ENCODE assay signal across 1 mouse cellular context in the genomic region with DNA sequence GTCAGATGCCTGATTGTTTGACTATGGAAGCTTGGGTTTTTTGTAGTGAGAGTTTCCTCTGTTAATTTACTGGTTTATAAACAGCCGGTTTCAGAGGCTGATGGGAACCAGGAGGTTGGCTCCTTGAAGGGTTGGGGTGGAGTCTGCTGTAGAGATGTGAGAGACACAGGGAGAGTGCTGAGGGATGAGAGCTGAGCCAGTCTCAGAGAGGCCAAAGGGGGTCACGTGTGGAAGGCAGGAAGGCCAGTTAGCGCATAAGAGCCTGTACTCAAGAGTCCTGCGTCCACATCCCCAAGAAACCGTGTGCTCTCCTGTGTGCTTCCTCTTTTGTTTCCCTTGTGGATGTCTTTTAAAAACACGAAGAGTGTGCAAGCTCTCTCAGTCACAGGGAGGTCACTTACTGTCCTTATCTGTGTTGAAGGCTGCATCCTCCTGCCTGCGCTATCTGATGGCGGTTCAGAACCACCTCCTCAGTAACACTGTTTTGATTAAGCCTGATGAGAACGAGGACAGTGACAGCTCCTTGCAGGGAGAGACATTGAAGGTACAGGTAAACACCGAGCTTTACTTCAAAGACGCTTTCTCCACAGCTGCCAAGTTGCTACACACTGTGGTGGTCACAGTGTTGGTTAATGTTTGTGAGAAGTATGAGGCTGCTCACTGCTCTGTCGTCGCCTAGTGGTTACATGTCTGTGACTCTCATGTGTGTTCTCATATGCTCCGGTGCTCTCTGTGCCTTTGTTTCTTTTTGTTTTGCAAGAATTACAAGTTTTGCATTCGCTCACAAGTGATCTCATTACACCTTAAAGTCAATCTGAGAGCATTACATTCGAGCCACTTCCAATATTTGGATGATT.
A peak's percentile ranks its signal among the peaks of the same experiment; 100 is the strongest.
TF ChIP-seq lines count a peak whose summit lies in the region.

No protein-coding gene starts in this region.

TF ChIP-seq in MEL, 35 proteins besides CTCF, POLR2A, EP300 and RAD21 (continued from another document):
- TF ChIP-seq JUND (IDR thresholded peaks at IDR 0.05; ENCODE audit: low read depth, low read length) (no peak), MYC (IDR thresholded peaks at IDR 0.05; ENCODE audit: low read depth, low read length) (peak; percentile 73), MAZ (IDR thresholded peaks at IDR 0.05; ENCODE audit: low read depth, low read length) (no peak), E2F4 (IDR thresholded peaks at IDR 0.05; ENCODE audit: borderline replicate concordance, low read depth, low read length) (peak; percentile 47; the same call in 1 of the 2 replicates), USF1 (IDR thresholded peaks at IDR 0.05; ENCODE audit: low read depth, low read length) (peak; percentile 69), NRF1 (IDR thresholded peaks at IDR 0.05; ENCODE audit: insufficient read depth, low read depth, low read length, poor library complexity, severe bottlenecking) (no peak), MAX (IDR thresholded peaks at IDR 0.05; ENCODE audit: low read length) (peak; percentile 70), ZC3H11A (IDR thresholded peaks at IDR 0.05; ENCODE audit: low read depth, low read length) (no peak), SIN3A (IDR thresholded peaks at IDR 0.05; ENCODE audit: low read length) (peak; percentile 72), USF2 (IDR thresholded peaks at IDR 0.05; ENCODE audit: borderline replicate concordance in 1 of 2, insufficient read depth in 1 of 2, low read depth in 1 of 2, low read length in 2 of 2) (0 out of 4 replicates have a peak, but pooled peaks of 1 of the 2 experiments have one; percentile 10), RCOR1 (IDR thresholded peaks at IDR 0.05; ENCODE audit: low read depth, low read length) (peak; percentile 77), MYB (IDR thresholded peaks at IDR 0.05; ENCODE audit: low read depth, low read length) (no peak), MAFK (IDR thresholded peaks at IDR 0.05; ENCODE audit: borderline replicate concordance, low read depth, low read length) (no peak)
